Mouse (Mus musculus): ENCODE data around the gene Adamts7.

Adamts7 gene

DNA sequence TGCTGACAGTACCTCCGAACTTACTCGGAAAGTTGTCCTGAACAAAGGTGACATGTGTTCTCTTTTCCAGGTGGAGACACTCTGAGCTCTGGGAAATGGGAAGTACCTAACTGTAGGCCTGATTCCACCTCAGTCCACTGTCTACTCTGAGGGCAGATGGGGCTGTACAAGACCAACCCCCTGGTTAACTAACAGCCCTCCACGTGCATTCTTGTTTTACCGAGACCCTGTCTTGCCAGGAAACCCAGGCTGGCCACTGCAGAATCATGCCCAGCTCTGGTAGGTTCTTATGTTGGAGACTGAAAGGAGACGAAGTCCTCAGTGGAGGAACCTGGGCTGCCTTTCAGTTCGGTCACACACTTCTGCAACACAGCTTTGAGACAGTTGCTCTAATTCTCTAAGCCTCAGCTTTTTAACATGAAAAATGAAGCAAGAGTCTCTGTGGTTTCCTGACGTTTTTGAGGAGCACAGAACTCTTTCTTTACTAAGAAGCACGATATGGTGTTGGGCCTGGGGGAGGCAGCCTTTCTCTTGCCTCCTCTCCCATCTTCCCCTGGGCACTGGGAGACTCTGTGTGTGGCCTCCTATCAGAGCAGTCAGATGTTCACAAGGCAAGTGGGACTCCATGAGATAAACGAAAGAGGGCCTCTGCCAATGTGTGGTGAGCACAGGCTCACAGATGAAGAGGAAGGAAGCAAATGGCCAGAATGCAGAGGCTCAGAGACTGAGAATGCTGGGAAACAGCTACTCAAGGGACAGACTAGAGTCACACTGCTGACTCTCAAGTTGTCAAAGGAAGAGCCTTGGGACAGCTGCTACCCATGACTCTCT is 74.6 kb downstream of the Adamts7 start:
- no peak for DNase-seq

DNA sequence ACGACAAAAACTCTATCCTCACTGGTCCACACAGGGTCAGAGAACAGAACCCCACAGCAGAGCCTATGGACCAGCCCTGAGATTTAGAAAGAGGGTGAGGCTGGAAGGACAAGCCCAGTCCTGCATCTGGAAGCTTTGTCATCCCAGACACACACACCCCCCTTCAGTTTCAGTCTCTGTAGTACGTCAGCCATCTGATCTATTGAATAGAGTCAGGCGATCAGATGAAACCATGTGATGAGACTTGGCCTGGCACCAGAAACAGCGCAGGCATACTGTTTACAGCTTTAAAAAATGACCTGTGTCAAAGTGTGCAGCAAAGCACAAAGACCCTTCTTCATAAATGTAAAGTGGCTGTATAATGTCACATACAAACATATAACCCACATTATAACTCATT is 77.7 kb downstream of the Adamts7 start:
- no peak for DNase-seq

DNA sequence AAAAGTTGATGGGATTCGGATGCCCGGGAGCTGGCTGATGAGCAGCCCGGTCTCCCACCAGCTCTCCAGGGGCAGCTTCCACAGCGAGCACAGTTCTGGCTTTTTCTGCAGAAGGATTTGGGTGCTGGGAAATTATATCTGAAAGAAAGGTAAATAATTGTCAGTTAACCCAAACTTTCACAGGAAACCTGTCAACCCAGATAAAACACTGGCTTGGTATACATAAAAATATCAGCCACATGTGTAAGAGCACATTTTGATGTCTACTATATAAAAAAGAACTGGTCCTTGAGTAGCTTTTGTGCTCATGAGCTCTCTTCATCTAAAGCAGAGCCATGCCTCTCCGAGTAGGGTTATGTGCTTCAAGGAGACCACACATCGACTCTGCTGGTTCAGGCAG is 78.2 kb downstream of the Adamts7 start:
- no peak for DNase-seq

DNA sequence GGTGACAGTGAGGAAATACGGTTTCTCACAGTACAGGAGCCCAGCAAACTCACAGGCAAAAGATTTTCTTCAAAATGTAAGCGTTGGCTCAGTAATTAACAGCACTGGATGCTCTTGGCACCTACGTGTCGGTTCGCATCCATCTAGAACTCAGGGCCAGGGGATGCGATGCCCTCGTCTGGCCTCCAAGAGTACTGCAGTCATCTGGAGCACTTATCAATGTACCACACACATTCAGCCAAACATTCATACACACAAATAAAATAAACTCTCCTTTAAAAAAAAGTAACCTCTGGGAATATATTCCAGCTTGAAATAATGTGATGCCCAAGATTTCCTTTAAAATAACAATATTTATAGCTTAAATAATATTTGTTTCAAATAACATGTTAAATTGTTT is 78.7 kb downstream of the Adamts7 start:
- peak; percentile 18 for DNase-seq

DNA sequence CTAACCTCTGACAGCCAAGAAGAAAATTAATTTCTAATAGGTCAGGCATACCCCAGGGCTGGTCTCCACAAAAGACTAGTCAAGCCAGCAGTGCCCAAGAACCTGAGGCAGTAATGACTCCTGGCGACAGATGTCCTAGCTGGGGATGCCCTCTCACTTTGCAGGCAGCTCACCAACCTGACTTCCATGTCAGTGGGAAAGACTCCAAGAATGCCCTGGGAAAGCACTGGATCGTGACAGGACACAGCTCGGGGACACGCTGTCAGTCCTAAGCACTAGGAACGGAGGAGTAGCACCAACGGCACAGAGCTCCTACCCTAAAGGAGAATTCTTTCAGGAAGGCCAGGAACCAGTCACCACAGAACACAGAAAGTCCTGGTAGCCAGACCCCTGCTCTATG is 79.4 kb downstream of the Adamts7 start:
- no peak for DNase-seq

DNA sequence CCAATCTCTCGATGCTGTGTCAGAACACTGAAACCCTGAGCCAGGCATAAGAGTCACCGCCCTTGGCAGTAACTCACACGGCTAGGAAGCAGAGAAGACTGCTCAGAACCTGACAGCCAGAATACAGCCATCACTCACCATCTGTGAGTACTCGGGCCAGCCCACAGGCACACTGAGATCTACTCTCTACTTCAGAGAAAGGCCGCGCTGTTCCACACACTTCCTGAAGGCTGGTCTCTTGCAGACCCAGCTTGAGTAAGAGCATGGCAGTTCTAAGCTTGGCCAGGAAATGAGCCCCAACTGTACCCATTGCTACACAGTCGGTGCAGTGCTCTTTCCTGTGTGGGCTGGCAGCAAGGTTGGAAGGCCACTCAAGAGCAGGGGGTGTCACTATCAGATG is 80.0 kb downstream of the Adamts7 start:
- DNase-seq, result no peak

DNA sequence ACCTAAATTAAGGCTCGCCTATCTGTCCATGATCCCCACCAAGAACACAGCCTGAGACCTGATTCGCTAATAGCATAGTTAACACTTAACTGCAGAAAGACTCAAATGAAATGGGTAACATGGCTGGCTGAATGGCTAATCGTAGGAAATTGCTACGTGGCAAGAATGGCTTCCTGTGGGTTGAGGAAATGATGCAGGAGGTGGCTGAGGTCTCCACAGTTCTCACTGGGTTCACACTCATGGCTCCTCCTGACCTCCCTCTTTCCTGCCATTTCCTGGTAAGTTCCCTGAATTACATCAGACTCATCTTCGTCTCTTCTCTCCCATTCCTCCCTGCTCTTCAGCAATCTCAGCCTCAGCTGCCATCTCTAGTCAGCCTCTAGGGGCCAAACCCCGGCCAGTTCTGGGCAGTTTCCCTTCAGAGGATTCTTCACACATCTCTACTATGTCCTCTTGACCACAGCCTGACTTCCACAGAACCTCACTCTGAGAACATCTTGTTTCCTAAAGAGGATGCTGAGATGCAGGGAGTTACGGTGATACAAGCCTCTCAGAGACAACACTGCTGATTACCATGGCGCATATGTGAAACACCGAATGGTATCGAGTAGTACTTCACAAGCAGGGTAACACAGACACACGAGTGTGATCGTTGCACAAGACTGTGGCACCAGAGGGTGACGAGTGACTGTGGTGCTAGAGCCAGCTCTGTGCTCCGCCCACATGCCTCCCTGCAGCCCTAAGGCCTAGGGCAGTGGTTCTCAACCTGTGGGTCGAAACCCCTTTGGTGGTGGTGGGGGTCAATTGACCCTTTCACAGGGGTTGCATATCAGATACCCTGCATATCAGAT is 81.7 kb downstream of the Adamts7 start:
- no peak for DNase-seq

DNA sequence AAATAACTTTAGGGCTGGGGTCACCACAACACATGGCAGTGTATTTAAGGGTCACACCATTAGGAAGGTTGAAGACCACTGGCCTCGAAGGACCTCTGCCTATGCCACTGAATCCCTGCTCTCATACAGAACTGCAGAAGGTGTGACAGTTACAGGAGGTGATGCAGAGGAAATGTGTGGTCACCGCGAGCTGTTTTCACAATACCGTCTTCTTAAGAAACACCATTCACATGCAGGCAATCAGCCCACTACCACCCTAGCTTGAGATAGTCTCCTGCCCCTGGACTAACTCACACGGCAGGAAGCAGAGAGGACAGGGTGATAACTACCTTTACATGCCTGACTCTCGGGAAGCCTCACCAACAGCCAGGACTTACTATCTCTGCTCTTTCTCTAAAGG is 82.3 kb downstream of the Adamts7 start:
- no peak for DNase-seq

DNA sequence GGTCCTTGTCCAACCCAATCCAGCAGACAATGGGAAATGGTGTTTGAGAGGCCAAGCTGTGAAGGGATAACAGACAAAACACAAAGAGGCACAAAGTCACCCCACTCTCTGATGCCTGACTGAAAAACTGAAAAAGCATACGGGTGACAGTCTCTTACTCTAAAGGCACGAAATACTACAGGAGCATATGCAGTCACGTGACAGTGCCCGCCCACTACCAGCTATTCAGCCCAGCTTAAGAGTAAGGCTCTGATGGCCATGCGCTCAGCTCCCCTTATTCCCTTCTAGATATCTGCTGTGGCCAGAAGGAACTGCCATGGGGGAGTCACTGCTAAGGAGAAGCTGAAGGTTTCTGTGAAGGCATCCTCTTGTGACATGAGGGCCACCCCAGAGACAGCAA is 82.9 kb downstream of the Adamts7 start:
- no peak for DNase-seq

DNA sequence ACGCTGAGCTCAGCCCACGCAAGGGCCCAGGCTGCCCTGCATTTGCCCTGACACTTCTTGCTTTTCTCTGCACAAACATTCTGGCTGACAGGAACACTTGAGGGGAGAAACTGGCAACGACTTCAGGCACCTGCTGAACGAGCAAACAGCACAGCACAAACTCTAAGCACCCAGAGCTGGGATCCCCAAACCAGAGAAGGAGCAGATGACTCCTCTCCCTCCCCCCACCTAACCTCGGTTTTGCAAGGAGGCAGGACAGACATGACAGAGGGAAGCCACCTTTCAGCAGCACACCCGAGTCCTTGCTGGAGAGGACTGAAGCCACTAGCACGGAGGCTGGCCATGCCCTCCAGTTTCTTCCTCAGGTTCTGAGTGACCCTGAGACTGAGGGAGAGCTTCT is 84.4 kb downstream of the Adamts7 start:
- no peak for DNase-seq

DNA sequence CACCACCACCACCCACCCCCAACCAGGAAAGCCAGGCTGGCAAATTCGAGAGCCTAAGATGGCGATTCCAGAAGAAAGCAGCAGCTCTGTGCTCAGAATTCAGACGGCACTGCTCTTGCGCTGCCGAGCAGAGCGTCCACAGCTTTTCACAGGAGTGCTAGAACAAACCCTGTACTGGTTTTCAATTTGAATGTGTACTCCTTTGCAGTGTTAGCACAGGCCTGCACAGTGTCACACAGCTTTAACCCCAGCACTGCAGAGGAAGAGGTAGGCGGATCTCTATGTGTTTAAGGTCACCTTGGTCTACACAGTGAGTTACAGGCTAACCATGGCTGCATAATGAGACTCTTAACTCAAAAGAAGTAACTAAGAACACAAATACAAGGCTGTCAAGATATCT is 85.5 kb downstream of the Adamts7 start:
- DNase-seq, result no peak

DNA sequence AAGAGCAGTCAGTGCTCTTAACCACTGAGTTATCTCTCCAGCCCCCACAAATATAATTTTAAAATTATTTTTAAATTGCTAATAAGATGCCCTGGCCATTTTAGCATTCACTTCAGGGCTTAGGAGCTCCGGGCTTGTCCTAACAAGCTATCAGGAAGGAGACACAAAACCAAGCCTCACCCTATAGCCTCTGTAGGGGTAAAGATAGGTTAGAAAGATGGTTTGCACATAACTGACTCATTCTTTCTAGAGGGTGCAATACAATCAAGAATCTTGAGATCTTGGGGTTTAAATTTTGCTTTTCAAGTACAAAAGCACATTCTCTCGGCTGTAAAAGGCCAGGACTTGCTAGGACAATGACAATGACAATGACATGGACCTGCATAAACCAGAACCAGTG is 86.2 kb downstream of the Adamts7 start:
- no peak for DNase-seq

DNA sequence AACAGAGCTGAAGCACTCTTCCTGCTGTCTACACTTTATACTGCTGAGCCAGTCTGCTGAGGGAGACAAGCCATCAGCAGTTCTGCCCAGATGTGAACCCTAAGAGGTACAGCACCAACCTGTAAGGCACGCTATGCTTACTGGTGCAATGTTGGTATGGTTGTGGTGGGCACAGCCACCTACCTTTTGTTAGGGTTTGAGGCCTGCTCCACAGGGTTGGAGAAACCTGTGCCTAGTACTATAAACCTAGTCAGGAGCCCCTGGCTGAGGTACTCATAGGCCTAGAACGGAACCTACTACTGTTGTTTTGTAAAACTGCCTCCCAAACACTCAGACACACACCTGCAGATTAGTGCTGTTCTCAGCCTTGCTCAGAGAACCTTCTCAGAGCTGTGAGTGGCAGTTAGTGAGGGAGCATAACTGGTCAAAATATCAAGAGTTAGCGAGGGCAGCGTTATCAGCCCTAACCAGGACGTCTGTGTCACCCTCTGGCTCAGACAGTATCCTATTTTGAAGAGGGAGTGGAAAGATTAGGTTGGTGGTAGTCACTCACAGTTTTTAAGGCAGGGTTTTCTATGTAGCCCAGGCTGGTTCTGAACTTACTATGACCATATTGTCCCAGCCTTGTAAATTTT is 87.4 kb downstream of the Adamts7 start:
- DNase-seq, result no peak

DNA sequence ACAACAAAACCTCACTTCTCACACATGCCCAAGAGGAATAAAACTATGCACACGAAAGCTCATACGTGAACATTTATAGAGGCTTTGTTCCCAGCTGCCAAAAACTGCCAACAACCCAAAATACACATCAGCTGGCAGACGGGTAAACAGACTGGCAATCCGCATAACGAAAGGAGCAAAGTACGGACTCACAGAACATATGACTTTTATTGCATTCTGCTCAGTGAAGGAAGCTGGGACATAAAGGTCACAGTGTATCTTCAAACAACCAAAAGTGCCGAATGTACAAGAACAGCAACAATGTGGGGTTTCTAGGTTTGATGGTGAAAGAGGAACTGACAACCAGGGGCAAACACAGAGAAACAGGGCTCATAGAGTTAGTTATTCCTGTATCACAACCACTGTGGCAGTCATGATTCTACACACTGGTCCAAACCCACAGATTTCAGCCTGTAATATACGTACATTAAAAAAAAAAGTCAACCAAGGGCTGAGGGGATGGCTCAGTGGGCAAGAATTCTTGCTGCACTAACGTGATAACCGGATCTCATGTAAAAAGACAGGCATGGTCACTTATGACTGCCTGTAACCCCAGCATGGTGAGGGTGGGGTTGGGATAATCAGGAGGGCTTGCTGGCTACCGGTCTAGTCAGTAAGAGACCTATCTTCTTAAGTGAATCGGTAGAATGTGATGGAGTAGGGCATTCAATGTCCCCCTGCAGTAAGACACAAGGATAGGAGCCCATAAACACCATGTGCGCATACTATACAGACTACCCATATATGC is 88.3 kb downstream of the Adamts7 start:
- DNase-seq, result no peak

DNA sequence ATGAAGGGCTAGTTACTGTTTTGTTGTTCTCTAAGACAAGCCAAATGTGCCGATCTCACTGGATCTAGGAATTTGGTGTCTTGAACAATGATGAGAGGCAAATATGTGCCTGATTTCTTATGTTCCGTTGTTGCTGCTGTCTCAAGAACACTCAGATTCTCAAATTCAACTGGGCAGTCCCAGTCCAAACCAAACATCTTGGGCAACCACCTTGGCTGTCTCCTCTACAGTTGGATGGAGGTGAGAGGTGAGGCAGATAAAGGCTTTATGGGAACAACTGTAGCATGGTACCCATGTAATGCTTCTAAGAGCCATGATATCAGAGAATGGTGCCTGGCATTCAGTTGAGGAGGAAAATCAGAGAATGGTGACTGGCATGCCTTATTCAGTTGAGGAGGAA is 90.3 kb downstream of the Adamts7 start:
- no peak for DNase-seq

DNA sequence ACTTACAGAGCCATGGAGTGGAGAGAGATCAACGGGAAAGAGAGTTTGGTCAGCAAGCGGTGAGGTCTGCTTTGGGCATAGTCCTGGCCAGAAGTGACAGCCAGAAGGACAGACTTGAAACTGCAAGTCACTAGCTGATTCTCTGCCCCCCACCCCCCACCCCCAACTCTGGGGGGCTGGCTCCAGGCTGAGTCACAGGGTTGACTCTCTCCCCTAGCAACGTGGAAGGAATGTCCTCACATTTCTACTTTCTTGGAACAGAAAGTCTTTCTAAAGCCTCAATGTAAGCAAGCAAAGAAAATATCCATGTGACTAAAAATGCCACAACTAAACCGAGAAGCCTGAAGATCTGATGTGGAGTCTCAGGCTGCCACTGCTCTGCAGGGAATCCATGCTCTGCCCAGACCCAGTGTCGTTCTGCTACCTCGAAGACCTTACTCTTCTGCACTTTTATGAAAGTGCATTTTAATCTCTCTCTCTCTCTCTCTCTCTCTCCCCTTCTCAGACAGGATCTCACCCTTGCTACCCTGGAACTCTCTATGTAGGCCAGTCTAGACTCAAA is 93.1 kb downstream of the Adamts7 start:
- DNase-seq, result no peak

DNA sequence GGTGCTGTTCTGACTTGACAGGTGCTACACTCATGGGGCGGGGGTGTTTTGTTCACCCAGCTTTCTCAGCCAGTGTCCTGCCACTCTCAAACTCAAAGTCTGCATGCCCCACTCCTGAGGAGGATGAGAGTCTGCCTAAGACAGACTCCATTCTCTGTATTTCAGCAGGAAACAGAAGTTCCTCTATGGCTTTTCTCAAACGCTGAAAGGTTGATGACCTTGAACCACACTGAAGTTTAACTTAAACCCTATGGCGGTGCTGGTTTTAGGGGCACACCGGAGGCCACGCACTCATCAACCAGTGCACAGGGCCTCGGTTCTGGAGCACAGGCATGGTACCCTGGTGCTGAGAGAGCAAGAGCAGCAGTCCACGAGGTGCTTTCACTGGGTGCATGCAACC is 94.4 kb downstream of the Adamts7 start:
- no peak for DNase-seq
